Mouse (Mus musculus): ENCODE measurements around the gene Crebbp. TPM values are rescaled to one million over a fixed set of nuclear protein-coding genes. Genes with fewer than 3 reads are reported as not detected.
A peak's percentile ranks its signal among the peaks of the same experiment; 100 is the strongest.
"Not testable (repeated sequence)": the region's sequence is repeated elsewhere in the genome, so short reads cannot be mapped to it uniquely, and the experiment has no call there.

The Crebbp gene
- polyA plus RNA-seq, 1 experiment from 2014 or later = 44.4 TPM

- no peak overlapping the region for H3K4me2 ChIP-seq
- 91% methylated on average over 1 of the region's 1 CpGs for WGBS
- H3K4me1 ChIP-seq = no peaks in the 10 kb centered on the region
- no peak overlapping the region for H3K4me3 ChIP-seq
- H3K36me3 ChIP-seq (ENCODE audit: poor library complexity, severe bottlenecking) = peaks cover 30% of the 10 kb centered on the region
- no peaks in the 10 kb centered on the region for H3K9me3 ChIP-seq (replicated peaks)
- H3K9ac ChIP-seq = no peak overlapping the region
- H3K27ac ChIP-seq = no peak overlapping the region
- H3K27me3 ChIP-seq = no peaks in the 10 kb centered on the region
- ATAC-seq = no peak
These were observed 80.0 kb downstream of the Crebbp start for GRCm38 (mm10) chr16:4133754-4134153.

GRCm38 (mm10) chr16:4128894-4129293 lies 84.9 kb downstream of the Crebbp start:
- H3K4me2 ChIP-seq = no peak overlapping the region
- H3K36me3 ChIP-seq (ENCODE audit: poor library complexity, severe bottlenecking) = peaks cover 43% of the 10 kb centered on the region
- no peaks in the 10 kb centered on the region for H3K27me3 ChIP-seq
- H3K9me3 ChIP-seq (replicated peaks) = no peaks in the 10 kb centered on the region
- H3K4me1 ChIP-seq = no peaks in the 10 kb centered on the region
- WGBS = 84% methylated on average over 1 of the region's 1 CpGs
- no peak overlapping the region for H3K27ac ChIP-seq
- no peak for ATAC-seq
- H3K4me3 ChIP-seq = no peak overlapping the region
- H3K9ac ChIP-seq = no peak overlapping the region

- no peaks in the 10 kb centered on the region for H3K4me1 ChIP-seq
- peaks cover 91% of the 10 kb centered on the region for H3K36me3 ChIP-seq (ENCODE audit: poor library complexity, severe bottlenecking)
- no peak overlapping the region for H3K9ac ChIP-seq
- no peaks in the 10 kb centered on the region for H3K27me3 ChIP-seq
- ATAC-seq = no peak
- H3K4me3 ChIP-seq = no peak overlapping the region
- WGBS = 95% methylated on average over 4 of the region's 4 CpGs
- H3K9me3 ChIP-seq (replicated peaks) = no peaks in the 10 kb centered on the region
- H3K4me2 ChIP-seq = no peak overlapping the region
- H3K27ac ChIP-seq = no peak overlapping the region
These were observed 96.7 kb downstream of the Crebbp start for GRCm38 (mm10) chr16:4117072-4117471.

- Histone ChIP-seq H3K9ac (no peak overlapping the region), H3K4me2 (no peak overlapping the region), H3K27me3 (no peaks in the 10 kb centered on the region), H3K27ac (no peak overlapping the region), H3K36me3 (ENCODE audit: poor library complexity, severe bottlenecking) (peaks cover 69% of the 10 kb centered on the region), H3K9me3 (replicated peaks) (no peaks in the 10 kb centered on the region), H3K4me1 (no peaks in the 10 kb centered on the region), H3K4me3 (no peak overlapping the region)
- WGBS = 96% methylated on average over 2 of the region's 2 CpGs
- ATAC-seq = no peak
These were observed 113.4 kb downstream of the Crebbp start for GRCm38 (mm10) chr16:4100374-4100773.

GRCm38 (mm10) chr16:4097521-4097920 lies 116.3 kb downstream of the Crebbp start:
- Histone ChIP-seq H3K9me3 (replicated peaks) (no peaks in the 10 kb centered on the region), H3K4me1 (no peaks in the 10 kb centered on the region), H3K4me2 (no peak overlapping the region), H3K36me3 (ENCODE audit: poor library complexity, severe bottlenecking) (peaks cover 83% of the 10 kb centered on the region), H3K27ac (no peak overlapping the region), H3K4me3 (no peak overlapping the region), H3K9ac (no peak overlapping the region), H3K27me3 (no peaks in the 10 kb centered on the region)
- ATAC-seq = no peak
- 100% methylated on average over 1 of the region's 1 CpGs for WGBS

- no peak overlapping the region for H3K4me2 ChIP-seq
- no peak overlapping the region for H3K4me3 ChIP-seq
- H3K9me3 ChIP-seq (replicated peaks) = no peaks in the 10 kb centered on the region
- no peak overlapping the region for H3K27ac ChIP-seq
- H3K27me3 ChIP-seq = no peaks in the 10 kb centered on the region
- H3K4me1 ChIP-seq = no peaks in the 10 kb centered on the region
- peaks cover 88% of the 10 kb centered on the region for H3K36me3 ChIP-seq (ENCODE audit: poor library complexity, severe bottlenecking)
- no peak overlapping the region for H3K9ac ChIP-seq
- ATAC-seq = no peak
These were observed 116.9 kb downstream of the Crebbp start for GRCm38 (mm10) chr16:4096898-4097297.

- 95% methylated on average over 3 of the region's 3 CpGs for WGBS
- H3K4me3 ChIP-seq = no peak overlapping the region
- H3K9ac ChIP-seq = no peak overlapping the region
- peaks cover 89% of the 10 kb centered on the region for H3K36me3 ChIP-seq (ENCODE audit: poor library complexity, severe bottlenecking)
- H3K27me3 ChIP-seq = no peaks in the 10 kb centered on the region
- no peak for ATAC-seq
- no peak overlapping the region for H3K4me2 ChIP-seq
- no peaks in the 10 kb centered on the region for H3K4me1 ChIP-seq
- H3K27ac ChIP-seq = no peak overlapping the region
- H3K9me3 ChIP-seq (replicated peaks) = no peaks in the 10 kb centered on the region
These were observed 117.7 kb downstream of the Crebbp start for GRCm38 (mm10) chr16:4096141-4096540.

GRCm38 (mm10) chr16:4087214-4087913 lies 126.4 kb downstream of the Crebbp start:
- no peak overlapping the region for H3K27ac ChIP-seq
- WGBS = 95% methylated on average over 8 of the region's 8 CpGs
- ATAC-seq = no peak

GRCm38 (mm10) chr16:4085851-4086387 lies 127.9 kb downstream of the Crebbp start:
- no peaks in the 10 kb centered on the region for H3K27me3 ChIP-seq
- H3K36me3 ChIP-seq (ENCODE audit: poor library complexity, severe bottlenecking) = peaks cover 83% of the 10 kb centered on the region
- ATAC-seq = no peak

More at GRCm38 (mm10) chr16:4087214-4087913, 126.4 kb downstream of the Crebbp start:
- Histone ChIP-seq H3K4me1 (no peaks in the 10 kb centered on the region), H3K9ac (no peak overlapping the region), H3K9me3 (replicated peaks) (no peaks in the 10 kb centered on the region), H3K4me2 (no peak overlapping the region), H3K27me3 (no peaks in the 10 kb centered on the region), H3K36me3 (ENCODE audit: poor library complexity, severe bottlenecking) (peaks cover 87% of the 10 kb centered on the region), H3K4me3 (no peak overlapping the region)

GRCm38 (mm10) chr16:4085051-4085450 lies 128.7 kb downstream of the Crebbp start:
- ATAC-seq = no peak
- H3K4me2 ChIP-seq = no peak overlapping the region
- peaks cover 74% of the 10 kb centered on the region for H3K36me3 ChIP-seq (ENCODE audit: poor library complexity, severe bottlenecking)
- 94% methylated on average over 7 of the region's 7 CpGs for WGBS
- H3K9ac ChIP-seq = no peak overlapping the region
- no peaks in the 10 kb centered on the region for H3K4me1 ChIP-seq
- H3K27ac ChIP-seq = no peak overlapping the region
- H3K4me3 ChIP-seq = no peak overlapping the region
- H3K9me3 ChIP-seq (replicated peaks) = no peaks in the 10 kb centered on the region
- no peaks in the 10 kb centered on the region for H3K27me3 ChIP-seq

More at GRCm38 (mm10) chr16:4085851-4086387, 127.9 kb downstream of the Crebbp start:
- Histone ChIP-seq H3K9ac (no peak overlapping the region), H3K4me2 (no peak overlapping the region), H3K4me1 (no peaks in the 10 kb centered on the region), H3K4me3 (no peak overlapping the region), H3K9me3 (replicated peaks) (no peaks in the 10 kb centered on the region), H3K27ac (no peak overlapping the region)
- WGBS = 96% methylated on average over 9 of the region's 9 CpGs

GRCm38 (mm10) chr16:4080419-4080818 lies 133.4 kb downstream of the Crebbp start:
- WGBS = 85% methylated on average over 3 of the region's 3 CpGs
- not testable (repeated sequence) for H3K27ac ChIP-seq; H3K4me2 ChIP-seq; ATAC-seq; H3K9me3 ChIP-seq (replicated peaks); H3K27me3 ChIP-seq; H3K9ac ChIP-seq; H3K4me3 ChIP-seq
- H3K36me3 ChIP-seq (ENCODE audit: poor library complexity, severe bottlenecking) = peaks cover 29% of the 10 kb centered on the region
- H3K4me1 ChIP-seq = peaks cover 16% of the 10 kb centered on the region

GRCm38 (mm10) chr16:4079656-4080055 lies 134.1 kb downstream of the Crebbp start:
- H3K9ac ChIP-seq = no peak overlapping the region
- peaks cover 21% of the 10 kb centered on the region for H3K36me3 ChIP-seq (ENCODE audit: poor library complexity, severe bottlenecking)
- no peak overlapping the region for H3K27ac ChIP-seq
- no peaks in the 10 kb centered on the region for H3K27me3 ChIP-seq
- H3K4me2 ChIP-seq = no peak overlapping the region
- no peak overlapping the region for H3K4me3 ChIP-seq
- 83% methylated on average over 1 of the region's 1 CpGs for WGBS
- peaks cover 16% of the 10 kb centered on the region for H3K4me1 ChIP-seq
- ATAC-seq = no peak
- no peaks in the 10 kb centered on the region for H3K9me3 ChIP-seq (replicated peaks)

- H3K4me3 ChIP-seq = peak overlapping the region; percentile 90
- 73% methylated on average over 10 of the region's 10 CpGs for WGBS
- H3K36me3 ChIP-seq (ENCODE audit: poor library complexity, severe bottlenecking) = peaks cover 12% of the 10 kb centered on the region
- H3K27me3 ChIP-seq; ATAC-seq; H3K27ac ChIP-seq; H3K9me3 ChIP-seq (replicated peaks); H3K9ac ChIP-seq: not testable (repeated sequence)
- peak overlapping the region; percentile 77 for H3K4me2 ChIP-seq
- peaks cover 16% of the 10 kb centered on the region for H3K4me1 ChIP-seq
These were observed 135.5 kb downstream of the Crebbp start for GRCm38 (mm10) chr16:4078302-4078701.
